Comparison of ENCODE assay signal across 26 mouse cellular contexts in genomic region chr12:83782669-83783068, GRCm38 (mm10). TPM values are rescaled to one million over a fixed set of nuclear protein-coding genes. Genes with fewer than 3 reads are reported as not detected.
A peak's percentile ranks its signal among the peaks of the same experiment; 100 is the strongest.
DNase-seq lines count a peak whose midpoint lies in the region; ATAC-seq and TF ChIP-seq lines count a peak whose summit lies in the region.
"Had no signal": no experiment of that assay in that cellular context is flagged by ENCODE, and none has a peak within 500 bp of the region (broad histone marks: within the 10 kb centered on the region; RNA-seq: fewer than 3 reads in every experiment).

No protein-coding gene starts in this region.

- H3K27ac ChIP-seq in forebrain, embryonic 11.5 days (ENCODE audit: low read depth, low read length), result no peak overlapping the region
- no peak overlapping the region for H3K27ac ChIP-seq in forebrain, postnatal 0 days (ENCODE audit: low read depth, low read length)
- H3K27ac ChIP-seq: embryonic facial prominence, embryonic 10.5 days; embryonic facial prominence, embryonic 13.5 days; forebrain, embryonic 13.5 days; gastrocnemius, adult 2 months; heart, embryonic 13.5 days; hindbrain, embryonic 15.5 days; intestine, embryonic 15.5 days had no signal

- no peak overlapping the region for H3K4me3 ChIP-seq in forebrain, embryonic 11.5 days (ENCODE audit: low read depth, low read length)
- no peak overlapping the region for H3K4me3 ChIP-seq in forebrain, postnatal 0 days (ENCODE audit: low read depth, low read length)
- H3K4me3 ChIP-seq: embryonic facial prominence, embryonic 10.5 days; embryonic facial prominence, embryonic 13.5 days; erythroblast, embryonic 14.5 days; forebrain, embryonic 13.5 days; gastrocnemius, adult 2 months; heart, embryonic 13.5 days; hindbrain, embryonic 15.5 days; intestine, embryonic 15.5 days had no signal

- TF ChIP-seq CTCF in forebrain, postnatal 0 days (IDR thresholded peaks at IDR 0.05; ENCODE audit: low read depth), result no peak

- H3K4me2 ChIP-seq in forebrain, embryonic 11.5 days (ENCODE audit: low read depth, low read length, severe bottlenecking), result no peak overlapping the region
- no peak overlapping the region for H3K4me2 ChIP-seq in forebrain, postnatal 0 days (ENCODE audit: low read depth)
- H3K4me2 ChIP-seq: embryonic facial prominence, embryonic 13.5 days; forebrain, embryonic 13.5 days; heart, embryonic 13.5 days; hindbrain, embryonic 15.5 days; intestine, embryonic 15.5 days had no signal

- H3K9ac ChIP-seq in forebrain, embryonic 11.5 days (ENCODE audit: low read length), result no peak overlapping the region
- no peak overlapping the region for H3K9ac ChIP-seq in forebrain, postnatal 0 days
- H3K9ac ChIP-seq: embryonic facial prominence, embryonic 13.5 days; forebrain, embryonic 13.5 days; heart, embryonic 13.5 days; hindbrain, embryonic 15.5 days; intestine, embryonic 15.5 days had no signal

- no peak for ATAC-seq in forebrain, embryonic 11.5 days (replicated peaks; ENCODE audit: low FRiP score)
- no peak for ATAC-seq in forebrain, postnatal 0 days
- ATAC-seq: CD4-positive, CD25-positive, alpha-beta regulatory T cell, adult 4 months; forebrain, embryonic 13.5 days; forebrain, embryonic 16.5 days; intestine, embryonic 15.5 days had no signal

- DNase-seq in forebrain, embryonic 11.5 days (ENCODE audit: low spot score), result peak; percentile 36
- DNase-seq in forebrain, postnatal 0 days, result no peak
- DNase-seq in kidney, postnatal 10 days, result peak; percentile 4
- DNase-seq in kidney, adult 18-20 months, result no peak
- peak; percentile 39 for DNase-seq in testis, postnatal 10 days (ENCODE audit: low spot score)
- DNase-seq in testis, postnatal 14 days (ENCODE audit: low spot score), result no peak
- DNase-seq: adrenal gland, adult 2 months; adrenal gland, postnatal 14 days; cerebellum, adult 11-12 months; cerebellum, adult 9-10 months; embryo, embryonic 11 days; gastrocnemius, adult 2 months; gastrocnemius, postnatal 14 days; heart, adult 18-20 months; heart, postnatal 14 days; heart, postnatal 4 days had no signal

- WGBS in forebrain, embryonic 11.5 days, result 92% methylated on average over 10 of the region's 10 CpGs
- 89% methylated on average over 10 of the region's 10 CpGs for WGBS in forebrain, postnatal 0 days

- H3K27me3 ChIP-seq in forebrain, embryonic 11.5 days (ENCODE audit: control insufficient read depth, insufficient read depth, low read length), result no peaks in the 10 kb centered on the region
- H3K27me3 ChIP-seq in forebrain, postnatal 0 days (ENCODE audit: insufficient read depth, low read length), result no peaks in the 10 kb centered on the region
- H3K27me3 ChIP-seq: embryonic facial prominence, embryonic 13.5 days; forebrain, embryonic 13.5 days; heart, embryonic 13.5 days; hindbrain, embryonic 15.5 days; intestine, embryonic 15.5 days had no signal

- no peaks in the 10 kb centered on the region for H3K9me3 ChIP-seq in forebrain, embryonic 11.5 days (ENCODE audit: control insufficient read depth, low read length)
- no peaks in the 10 kb centered on the region for H3K9me3 ChIP-seq in forebrain, postnatal 0 days (ENCODE audit: low read length)
- H3K9me3 ChIP-seq: embryonic facial prominence, embryonic 10.5 days; embryonic facial prominence, embryonic 13.5 days; forebrain, embryonic 13.5 days; heart, embryonic 13.5 days; hindbrain, embryonic 15.5 days; intestine, embryonic 15.5 days had no signal

- H3K36me3 ChIP-seq in forebrain, embryonic 11.5 days (ENCODE audit: control insufficient read depth, insufficient read depth, low read length), result no peaks in the 10 kb centered on the region
- H3K36me3 ChIP-seq in forebrain, postnatal 0 days (ENCODE audit: insufficient read depth), result no peaks in the 10 kb centered on the region
- H3K36me3 ChIP-seq: embryonic facial prominence, embryonic 10.5 days; embryonic facial prominence, embryonic 13.5 days; heart, embryonic 13.5 days; hindbrain, embryonic 15.5 days; intestine, embryonic 15.5 days had no signal

- H3K4me1 ChIP-seq in forebrain, embryonic 11.5 days (replicated peaks; ENCODE audit: control insufficient read depth, insufficient read depth, low read length), result no peaks in the 10 kb centered on the region
- no peaks in the 10 kb centered on the region for H3K4me1 ChIP-seq in forebrain, postnatal 0 days (ENCODE audit: insufficient read depth)
- H3K4me1 ChIP-seq: embryonic facial prominence, embryonic 13.5 days; heart, embryonic 13.5 days; hindbrain, embryonic 15.5 days had no signal

RNA-seq across cellular contexts. Expression of gene Papln, which starts 19.2 kb away (rescaled TPM):
- 0.04 and 0.05 TPM in 2 replicates for polyA plus RNA-seq in forebrain, embryonic 11.5 days (2014; fragmentation: Nextera tagmentation; extraction: Ambion mirVana)
- 1.8 and 2.7 TPM in 2 replicates for total RNA-seq in forebrain, postnatal 0 days (2014; rRNA removed)
- 0.23 and 0.40 TPM in 2 replicates for polyA plus RNA-seq in forebrain, postnatal 0 days (2015; fragmentation: Nextera tagmentation; extraction: Ambion mirVana)
- polyA plus RNA-seq: C2C12; CD4-positive, CD25-positive, alpha-beta regulatory T cell, adult 4 months; erythroblast, embryonic 14.5 days had no signal

Comparison
In these comparisons a context has a peak if more than half of its experiments do, and no peak if none do; other contexts are left out.
1. DNase-seq: peak in forebrain, embryonic 11.5 days (single experiment), kidney, postnatal 10 days (single experiment) and testis, postnatal 10 days (single experiment); none in forebrain, postnatal 0 days (single experiment), kidney, adult 18-20 months (single experiment) and testis, postnatal 14 days (single experiment).